ENCODE assay signal across 8 mouse cellular contexts in the genomic region with DNA sequence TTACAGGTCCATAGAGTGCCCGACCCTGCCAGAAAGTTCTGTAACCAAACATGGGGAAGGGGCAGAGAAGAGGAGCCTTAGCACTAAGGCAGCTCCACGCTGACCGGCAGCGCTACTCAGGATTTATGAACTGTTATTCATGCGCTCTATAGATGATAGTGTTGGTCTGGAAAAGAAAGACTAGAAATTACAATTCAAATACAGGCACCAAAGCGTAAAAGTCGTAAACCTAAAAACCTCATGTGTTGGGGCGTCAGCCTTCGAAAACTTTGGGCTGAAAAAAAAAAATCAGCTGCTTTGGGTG. TPM values are rescaled to one million over a fixed set of nuclear protein-coding genes. Genes with fewer than 3 reads are reported as not detected.
DNase-seq lines count a peak whose midpoint lies in the region; ATAC-seq and TF ChIP-seq lines count a peak whose summit lies in the region.

No protein-coding gene starts in this region.

- DNase-seq in heart, postnatal 25 days (ENCODE audit: low spot score) = no peak
- no peak for DNase-seq in MEL (ENCODE audit: low read depth, low spot score)
- DNase-seq in hindbrain, embryonic 11.5 days (ENCODE audit: low spot score) = no peak
- no peak for DNase-seq in midbrain, embryonic 10.5 days (ENCODE audit: low spot score)
- DNase-seq in layer of hippocampus, adult 9-11 months = no peak
- no peak for DNase-seq in left cerebral cortex, postnatal 4 days
- DNase-seq in urinary bladder, adult 18-20 months (ENCODE audit: low spot score in 2 of 2) = no peak

- TF ChIP-seq CTCF in MEL (IDR thresholded peaks at IDR 0.05 in 2 of 3, conservative IDR thresholded peaks at IDR 0.05 in 1 of 3; ENCODE audit: control insufficient read depth in 1 of 3, insufficient read depth in 1 of 3, low read depth in 2 of 3, low read length in 3 of 3, poor library complexity in 1 of 3, severe bottlenecking in 1 of 3) = no peak

- peak overlapping the region; percentile 92 for H3K4me3 ChIP-seq in heart, embryonic 13.5 days
- peak overlapping the region; percentile 88 to 97 for H3K4me3 ChIP-seq in MEL (ENCODE audit: control insufficient read depth in 1 of 2, insufficient read depth in 1 of 2, low read depth in 2 of 2, low read length in 2 of 2)
- peak overlapping the region; percentile 93 for H3K4me3 ChIP-seq in hindbrain, embryonic 11.5 days (ENCODE audit: low read depth, low read length)
- H3K4me3 ChIP-seq in midbrain, embryonic 10.5 days = peak overlapping the region; percentile 92

- peaks cover 18% of the 10 kb centered on the region for H3K36me3 ChIP-seq in heart, embryonic 13.5 days
- H3K36me3 ChIP-seq in MEL (ENCODE audit: control insufficient read depth in 1 of 2, insufficient read depth in 2 of 2, low read length in 2 of 2) = peaks cover 20 to 32% of the 10 kb centered on the region in 2 experiments
- no peaks in the 10 kb centered on the region for H3K36me3 ChIP-seq in hindbrain, embryonic 11.5 days (ENCODE audit: control insufficient read depth, insufficient read depth, low read length)
- H3K36me3 ChIP-seq in midbrain, embryonic 10.5 days = peaks cover 29% of the 10 kb centered on the region

- TF ChIP-seq RAD21 in MEL (IDR thresholded peaks at IDR 0.05; ENCODE audit: low read depth, low read length) = no peak

- no peak for TF ChIP-seq EP300 in MEL (IDR thresholded peaks at IDR 0.05; ENCODE audit: low read depth in 1 of 2, low read length in 2 of 2)

- H3K9me3 ChIP-seq in heart, embryonic 13.5 days = no peaks in the 10 kb centered on the region
- no peaks in the 10 kb centered on the region for H3K9me3 ChIP-seq in MEL (replicated peaks; ENCODE audit: insufficient read depth, low read length)
- H3K9me3 ChIP-seq in hindbrain, embryonic 11.5 days (ENCODE audit: control insufficient read depth, low read length) = no peaks in the 10 kb centered on the region
- H3K9me3 ChIP-seq in midbrain, embryonic 10.5 days (replicated peaks) = no peaks in the 10 kb centered on the region; the same call in 1 of the 2 replicates

- peak overlapping the region; percentile 96 for H3K27ac ChIP-seq in heart, embryonic 13.5 days (replicated peaks)
- peak overlapping the region; percentile 82 for H3K27ac ChIP-seq in MEL (ENCODE audit: control insufficient read depth, low read depth, low read length)
- H3K27ac ChIP-seq in hindbrain, embryonic 11.5 days (ENCODE audit: low read depth, low read length) = peak overlapping the region; percentile 96
- H3K27ac ChIP-seq in midbrain, embryonic 10.5 days (replicated peaks) = peak overlapping the region; percentile 100

- no peak for TF ChIP-seq POLR2A in MEL (IDR thresholded peaks at IDR 0.05; ENCODE audit: control insufficient read depth in 1 of 2, insufficient read depth in 1 of 2, low read depth in 1 of 2, low read length in 2 of 2, poor library complexity in 1 of 2)

- H3K9ac ChIP-seq in heart, embryonic 13.5 days = peak overlapping the region; percentile 97
- H3K9ac ChIP-seq in MEL (ENCODE audit: control insufficient read depth, low read depth, low read length, poor library complexity, severe bottlenecking) = peak overlapping the region; percentile 97
- peak overlapping the region; percentile 97 for H3K9ac ChIP-seq in hindbrain, embryonic 11.5 days (ENCODE audit: low read depth, low read length)

- WGBS in heart, embryonic 13.5 days = 7% methylated on average over 9 of the region's 9 CpGs
- WGBS in hindbrain, embryonic 11.5 days = 6% methylated on average over 9 of the region's 9 CpGs
- WGBS in midbrain, embryonic 10.5 days = 7% methylated on average over 9 of the region's 9 CpGs

- H3K79me2 ChIP-seq in MEL (ENCODE audit: control insufficient read depth, insufficient read depth, low read length, poor library complexity) = peaks cover 31% of the 10 kb centered on the region

- H3K27me3 ChIP-seq in heart, embryonic 13.5 days (replicated peaks) = no peaks in the 10 kb centered on the region
- H3K27me3 ChIP-seq in MEL (ENCODE audit: control insufficient read depth in 1 of 2, insufficient read depth in 2 of 2, low read length in 2 of 2) = no peaks in the 10 kb centered on the region
- no peaks in the 10 kb centered on the region for H3K27me3 ChIP-seq in hindbrain, embryonic 11.5 days (ENCODE audit: control insufficient read depth, insufficient read depth, low read length)
- no peaks in the 10 kb centered on the region; the same call in 1 of the 2 replicates for H3K27me3 ChIP-seq in midbrain, embryonic 10.5 days (ENCODE audit: low read depth, poor library complexity, severe bottlenecking)

- ATAC-seq in heart, embryonic 13.5 days (ENCODE audit: extremely low read depth, insufficient number of reproducible peaks, low FRiP score, low TSS enrichment) = no peak
- no peak; the same call in 1 of the 2 replicates for ATAC-seq in hindbrain, embryonic 11.5 days (ENCODE audit: low FRiP score)

- H3K4me1 ChIP-seq in heart, embryonic 13.5 days = peaks cover 40% of the 10 kb centered on the region
- H3K4me1 ChIP-seq in MEL (ENCODE audit: control insufficient read depth in 1 of 2, insufficient read depth in 2 of 2, low read length in 2 of 2) = peaks cover 9 to 18% of the 10 kb centered on the region in 2 experiments
- peaks cover 2% of the 10 kb centered on the region; the same call in 1 of the 2 replicates for H3K4me1 ChIP-seq in hindbrain, embryonic 11.5 days (replicated peaks; ENCODE audit: control insufficient read depth, insufficient read depth, low read length)
- peaks cover 45% of the 10 kb centered on the region for H3K4me1 ChIP-seq in midbrain, embryonic 10.5 days

- intact Hi-C loops in heart, postnatal 25 days (cut with DNase I) = loop anchor here (2.0 kb wide), 1 partner anchor 17 kb away; no protein-coding TSS in a partner anchor
- intact Hi-C loops in left cerebral cortex, postnatal 4 days (cut with DNase I) = no loop called here

- H3K4me2 ChIP-seq in heart, embryonic 13.5 days = peak overlapping the region; percentile 91
- peak overlapping the region; percentile 73 for H3K4me2 ChIP-seq in hindbrain, embryonic 11.5 days (replicated peaks; ENCODE audit: low read depth, low read length)

TF ChIP-seq in MEL, 35 proteins besides CTCF, POLR2A, EP300 and RAD21:
- TF ChIP-seq MYB (IDR thresholded peaks at IDR 0.05; ENCODE audit: low read depth, low read length) (no peak), TBP (IDR thresholded peaks at IDR 0.05; ENCODE audit: low read depth, low read length) (peak; percentile 25; the same call in 1 of the 2 replicates), ZNF384 (IDR thresholded peaks at IDR 0.05; ENCODE audit: low read depth, low read length) (peak; percentile 89)

RNA-seq across cellular contexts. Expression of a gene that starts 0.8 kb away (rescaled TPM):
- polyA plus RNA-seq in heart, embryonic 13.5 days (2015; fragmentation: Nextera tagmentation; extraction: Ambion mirVana) = 69.7 and 74.0 TPM in 2 replicates
- 1 to 10 TPM; 2.5 to 2.7 TPM for total RNA-seq in heart, postnatal 25 days (2021)
- 11.3 and 14.8 TPM in 2 replicates for total RNA-seq in MEL (2012; rRNA removed)
- 10 to 100 TPM in 1 of 2 experiments, not detected in 1; 17.4 TPM for polyA plus RNA-seq in MEL (2012; ENCODE audit: insufficient read depth in 1 of 2, insufficient read length in 2 of 2, low read depth in 1 of 2, low replicate concordance in 2 of 2, missing spikeins in 1 of 2)
- 166 and 184 TPM in 2 replicates for polyA plus RNA-seq in hindbrain, embryonic 11.5 days (2014; fragmentation: Nextera tagmentation; extraction: Ambion mirVana)
- 185 and 208 TPM in 2 replicates for polyA plus RNA-seq in midbrain, embryonic 10.5 days (2016; fragmentation: Nextera tagmentation; extraction: Ambion mirVana)
- total RNA-seq in left cerebral cortex, postnatal 4 days (2021) = 10 to 100 TPM; 13.9 to 17.1 TPM

RNA-seq across cellular contexts. Expression of a gene that starts 40.8 kb away (rescaled TPM):
- polyA plus RNA-seq in heart, embryonic 13.5 days (2015; fragmentation: Nextera tagmentation; extraction: Ambion mirVana) = 145 and 155 TPM in 2 replicates
- total RNA-seq in heart, postnatal 25 days (2021) = 10 to 100 TPM; 15.3 to 16.0 TPM
- total RNA-seq in MEL (2012; rRNA removed) = 75.9 and 86.7 TPM in 2 replicates
- polyA plus RNA-seq in MEL (2012; ENCODE audit: insufficient read depth in 1 of 2, insufficient read length in 2 of 2, low read depth in 1 of 2, low replicate concordance in 2 of 2, missing spikeins in 1 of 2) = 1,000 to 10,000 TPM in 1 of 2 experiments, 10 to 100 TPM in 1; 88.7 to 1,112 TPM
- polyA plus RNA-seq in hindbrain, embryonic 11.5 days (2014; fragmentation: Nextera tagmentation; extraction: Ambion mirVana) = 179 and 193 TPM in 2 replicates
- polyA plus RNA-seq in midbrain, embryonic 10.5 days (2016; fragmentation: Nextera tagmentation; extraction: Ambion mirVana) = 180 and 183 TPM in 2 replicates
- 10 to 100 TPM; 17.9 to 18.2 TPM for total RNA-seq in left cerebral cortex, postnatal 4 days (2021)

RNA-seq across cellular contexts. Expression of a gene that starts 41.0 kb away (rescaled TPM):
- polyA plus RNA-seq in heart, embryonic 13.5 days (2015; fragmentation: Nextera tagmentation; extraction: Ambion mirVana) = 7.4 and 8.8 TPM in 2 replicates
- total RNA-seq in heart, postnatal 25 days (2021) = 1 to 10 TPM; 4.1 to 7.0 TPM
- 4.6 and 6.3 TPM in 2 replicates for total RNA-seq in MEL (2012; rRNA removed)
- 1 to 10 TPM in 1 of 2 experiments, not detected in 1; 8.4 TPM for polyA plus RNA-seq in MEL (2012; ENCODE audit: insufficient read depth in 1 of 2, insufficient read length in 2 of 2, low read depth in 1 of 2, low replicate concordance in 2 of 2, missing spikeins in 1 of 2)
- polyA plus RNA-seq in hindbrain, embryonic 11.5 days (2014; fragmentation: Nextera tagmentation; extraction: Ambion mirVana) = 16.8 and 18.3 TPM in 2 replicates
- polyA plus RNA-seq in midbrain, embryonic 10.5 days (2016; fragmentation: Nextera tagmentation; extraction: Ambion mirVana) = 19.8 and 20.7 TPM in 2 replicates
- total RNA-seq in left cerebral cortex, postnatal 4 days (2021) = 10 to 100 TPM in 1 of 2 experiments, 1 to 10 TPM in 1; 9.3 to 10.4 TPM
